Mouse (Mus musculus) urinary bladder, postnatal 14 days (tissue): ENCODE data around the gene Wtip.
"Not testable (repeated sequence)": the region's sequence is repeated elsewhere in the genome, so short reads cannot be mapped to it uniquely, and the experiment has no call there.

Source experiments
- DNase-seq: peaks from one replicate; pipeline ENCODE4 v3.0.0; 2021; ENCODE audit warnings: low spot score

Gene Wtip

DNA sequence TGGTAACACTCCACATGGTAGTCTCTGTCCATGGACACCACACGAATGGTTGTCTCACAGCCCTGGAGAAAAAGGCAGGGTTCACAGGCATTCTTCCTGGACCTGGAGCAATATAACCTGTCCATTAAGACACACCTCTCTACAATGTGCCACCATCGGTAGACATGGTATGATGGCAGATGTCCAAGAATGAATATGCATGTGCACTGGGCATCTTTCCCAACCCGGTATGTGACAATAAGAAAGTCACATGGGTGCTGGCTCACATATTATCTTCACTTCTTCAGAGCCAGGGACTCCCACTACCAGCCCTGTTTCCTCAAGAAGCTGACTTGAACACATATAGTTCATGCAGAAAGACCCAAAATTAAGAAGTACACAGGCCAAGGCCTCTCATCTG lies 16.5 kb downstream of the Wtip start:
- no peak for DNase-seq

DNA sequence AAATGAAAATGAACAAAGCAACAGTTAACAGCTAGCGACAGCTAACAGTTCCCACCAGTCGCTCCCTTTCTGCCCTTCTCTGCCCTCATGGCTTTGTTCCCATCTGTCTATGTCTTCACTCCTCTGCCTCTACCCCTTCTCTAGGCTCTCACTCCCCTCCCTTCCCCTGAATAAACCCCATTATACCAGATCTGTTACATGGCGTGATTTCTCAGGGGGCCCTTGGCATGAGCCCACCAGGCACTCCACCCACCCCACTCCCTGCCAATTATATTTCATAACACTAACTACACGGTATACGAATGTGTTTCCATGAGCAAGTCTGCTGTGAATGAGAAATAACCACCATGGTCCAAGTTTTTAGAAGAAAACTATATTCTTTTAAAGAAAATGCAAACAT lies 23.9 kb downstream of the Wtip start:
- no peak for DNase-seq

- no peak for DNase-seq
Measured at GRCm38 (mm10) chr7:34101276-34101675, 31.8 kb downstream of the Wtip start.

GRCm38 (mm10) chr7:34100002-34100401 lies 33.1 kb downstream of the Wtip start:
- no peak for DNase-seq

- no peak for DNase-seq
Measured at GRCm38 (mm10) chr7:34094911-34095481, 38.1 kb downstream of the Wtip start, which contains the start of gene Scgb1b30. Gene Scgb1b30 (plus strand): TSS chr7:34095431.

DNA sequence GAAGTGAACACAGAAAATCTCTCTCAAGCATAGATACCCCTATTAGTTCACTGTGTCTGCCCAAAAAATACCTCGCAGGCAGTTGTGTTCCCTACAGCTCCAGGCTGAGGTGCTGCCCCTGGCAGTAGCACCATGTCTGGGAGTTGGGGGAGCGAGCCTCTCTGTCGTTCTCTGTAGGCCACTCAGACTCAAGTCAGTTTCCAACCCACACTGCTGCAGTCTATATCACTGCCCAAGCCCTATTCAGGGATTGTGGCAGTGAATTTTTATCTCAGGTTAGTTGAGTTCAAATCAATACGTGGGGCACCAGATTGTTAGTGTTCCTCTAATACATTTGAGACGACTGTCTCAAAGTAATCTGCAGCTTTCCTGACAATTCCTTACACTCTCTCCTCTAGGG lies 64.9 kb downstream of the Wtip start:
- not testable (repeated sequence) for DNase-seq
